Mouse (Mus musculus) heart, adult 9 months (tissue): Measurements from ENCODE around the gene Bpgm.

Source experiments
- DNase-seq, 2 experiments: peaks; one replicate each; pipeline ENCODE4 v3.0.0; 2022; ENCODE audit warnings: low spot score in 2 of 2

Bpgm gene

DNA sequence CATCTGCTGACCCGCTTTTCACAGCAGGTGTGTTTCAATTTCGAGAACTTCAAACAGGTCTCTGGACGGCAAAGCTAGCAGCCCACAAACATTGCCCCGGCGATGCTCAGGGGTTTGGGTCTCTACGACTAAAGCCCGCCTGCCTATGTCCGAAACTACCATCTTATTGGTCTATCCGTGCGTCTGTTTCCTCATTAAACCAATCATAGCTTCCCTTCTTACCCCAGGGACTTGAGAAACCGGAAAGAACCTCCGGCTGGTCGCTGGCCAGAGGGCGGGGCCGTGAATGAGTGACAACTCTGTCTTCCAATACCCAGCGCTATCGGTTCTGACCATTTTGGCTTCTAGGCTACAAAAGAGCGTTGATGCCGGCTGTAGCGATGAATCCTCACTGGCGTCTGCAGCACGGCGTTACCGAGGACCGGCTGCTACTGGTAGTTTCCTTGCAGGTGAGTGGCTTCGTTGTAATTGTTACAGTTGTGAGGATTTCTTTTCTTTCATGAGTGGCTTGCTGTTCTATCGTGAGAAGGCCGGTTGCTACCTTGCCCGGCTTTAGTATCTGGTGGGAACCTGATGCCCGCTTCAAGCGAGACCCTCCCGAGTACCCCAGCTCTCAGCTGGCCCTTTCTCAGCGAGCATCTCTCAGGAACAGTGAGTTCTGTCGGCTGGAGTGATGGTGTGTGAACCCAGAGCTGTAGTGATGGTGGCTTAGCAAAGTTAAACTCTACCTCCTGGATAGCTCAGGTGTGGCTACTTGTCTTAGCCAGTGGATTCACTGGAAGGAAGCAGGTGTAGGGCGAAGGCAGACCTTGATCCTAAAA, at the start of gene Bpgm:
Gene Bpgm (plus strand): TSS at position 234 of the 821 bp plus-strand sequence.
- peak; percentile 99 to 100 for DNase-seq

DNA sequence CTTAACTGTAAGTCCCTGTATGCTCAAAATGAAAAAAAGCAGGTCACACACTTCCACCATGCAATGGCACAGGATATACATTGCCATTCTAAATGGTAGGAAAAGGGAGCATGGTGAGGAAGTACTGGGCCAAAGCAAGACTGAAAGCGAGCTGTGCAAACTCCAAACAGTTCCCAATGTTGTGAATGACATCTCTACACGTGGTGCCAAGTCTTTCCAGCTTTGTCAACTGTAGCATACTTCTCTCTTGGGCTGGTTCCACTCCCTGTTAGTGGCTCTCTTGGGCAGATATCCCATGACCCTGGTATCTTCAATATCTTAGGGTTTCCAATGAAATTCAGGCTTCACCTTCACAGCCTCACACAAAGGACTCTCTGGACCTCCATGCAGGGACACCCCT, 37.0 kb upstream of the Bpgm start:
- DNase-seq = no peak

DNA sequence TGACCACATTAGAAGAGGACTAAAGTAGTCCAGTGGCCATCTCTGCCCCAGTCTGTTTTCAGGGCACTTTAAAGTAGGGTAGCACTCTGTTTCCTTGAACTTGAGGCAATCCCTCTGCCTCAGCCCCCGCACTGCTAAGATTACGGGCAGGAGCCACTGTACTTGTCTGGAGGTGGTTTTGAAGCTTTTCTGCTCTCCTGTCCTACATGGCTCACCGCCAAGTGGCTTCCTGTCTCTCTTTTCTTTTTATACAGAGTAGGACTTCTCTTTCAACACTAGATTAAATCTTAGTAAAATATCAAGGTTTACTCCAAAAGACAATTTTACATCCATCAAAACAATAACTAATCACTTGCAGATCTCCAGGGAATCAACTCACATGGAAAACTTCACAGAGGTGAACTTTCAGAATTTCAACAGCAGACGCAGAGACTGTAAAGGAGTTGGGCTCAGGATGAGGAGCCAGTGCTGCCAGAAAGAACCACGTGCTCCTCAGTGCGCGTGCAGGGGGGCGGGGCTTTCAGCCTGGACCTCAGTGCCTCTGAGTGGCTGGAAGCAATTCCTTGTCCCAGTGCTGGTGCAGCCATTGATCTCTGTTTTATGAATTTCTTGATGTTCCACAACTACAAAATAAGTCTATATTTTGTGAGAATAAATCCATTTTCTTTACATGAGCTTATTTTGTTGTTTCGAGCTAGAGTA, 34.3 kb upstream of the Bpgm start:
- no peak for DNase-seq

DNA sequence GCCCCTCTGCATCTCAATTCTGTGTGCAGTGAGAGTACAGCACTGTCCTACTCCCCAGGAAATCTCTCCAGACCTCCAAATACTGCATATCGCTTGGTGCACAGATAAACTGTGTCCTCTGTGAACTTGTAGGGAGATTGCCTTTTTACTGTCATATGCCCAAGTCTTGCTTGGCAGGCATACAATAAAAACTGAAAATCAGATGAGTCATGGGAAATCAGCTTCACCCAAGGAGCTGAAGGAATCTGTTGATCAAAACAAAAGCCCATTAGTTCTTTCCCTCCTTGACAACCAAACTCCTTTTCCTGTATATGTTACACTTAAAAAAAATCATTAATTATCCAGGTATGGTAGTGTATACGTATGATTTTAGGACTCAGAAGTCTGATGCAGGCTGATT, 32.2 kb upstream of the Bpgm start:
- peak; percentile 12 to 34 for DNase-seq

DNA sequence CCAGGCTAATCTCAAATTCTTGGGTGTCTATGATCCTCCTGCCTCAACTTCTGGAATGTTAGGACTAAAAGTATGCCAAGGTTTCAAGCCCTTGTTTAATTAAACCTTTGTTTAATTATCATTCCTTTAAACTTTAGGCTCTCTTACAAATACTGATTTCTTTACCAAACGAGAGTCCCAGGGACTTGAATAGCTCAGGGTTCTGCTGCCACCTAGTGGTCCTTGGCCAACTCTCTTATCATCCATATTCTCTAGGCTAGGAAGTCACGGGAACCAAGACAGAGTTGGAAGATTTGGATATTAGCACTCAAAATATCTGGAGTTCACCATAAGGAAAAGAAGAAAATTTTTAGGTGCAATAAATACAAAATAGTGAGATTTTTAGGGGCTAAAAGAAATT, 28.0 kb upstream of the Bpgm start:
- DNase-seq = peak; percentile 21 to 60

DNA sequence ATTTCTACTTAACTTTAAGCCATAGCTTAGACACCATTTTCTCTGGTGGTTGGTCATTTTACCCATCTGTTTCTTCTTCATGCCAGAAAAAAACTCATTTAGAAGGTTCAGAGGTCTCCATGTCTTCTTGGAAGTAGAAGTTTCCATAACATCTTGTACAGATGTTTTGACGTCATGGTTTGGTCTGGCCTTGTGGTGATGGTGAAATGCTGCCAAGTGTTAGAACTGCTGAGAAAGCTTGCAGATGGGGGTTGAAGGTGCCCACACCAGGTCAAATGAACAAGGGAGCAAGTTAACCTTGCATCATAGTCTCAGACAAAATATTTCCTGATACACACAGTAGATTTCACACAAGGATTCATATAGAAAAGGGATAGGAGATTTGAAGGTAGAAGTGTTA, 27.3 kb upstream of the Bpgm start:
- DNase-seq = no peak

DNA sequence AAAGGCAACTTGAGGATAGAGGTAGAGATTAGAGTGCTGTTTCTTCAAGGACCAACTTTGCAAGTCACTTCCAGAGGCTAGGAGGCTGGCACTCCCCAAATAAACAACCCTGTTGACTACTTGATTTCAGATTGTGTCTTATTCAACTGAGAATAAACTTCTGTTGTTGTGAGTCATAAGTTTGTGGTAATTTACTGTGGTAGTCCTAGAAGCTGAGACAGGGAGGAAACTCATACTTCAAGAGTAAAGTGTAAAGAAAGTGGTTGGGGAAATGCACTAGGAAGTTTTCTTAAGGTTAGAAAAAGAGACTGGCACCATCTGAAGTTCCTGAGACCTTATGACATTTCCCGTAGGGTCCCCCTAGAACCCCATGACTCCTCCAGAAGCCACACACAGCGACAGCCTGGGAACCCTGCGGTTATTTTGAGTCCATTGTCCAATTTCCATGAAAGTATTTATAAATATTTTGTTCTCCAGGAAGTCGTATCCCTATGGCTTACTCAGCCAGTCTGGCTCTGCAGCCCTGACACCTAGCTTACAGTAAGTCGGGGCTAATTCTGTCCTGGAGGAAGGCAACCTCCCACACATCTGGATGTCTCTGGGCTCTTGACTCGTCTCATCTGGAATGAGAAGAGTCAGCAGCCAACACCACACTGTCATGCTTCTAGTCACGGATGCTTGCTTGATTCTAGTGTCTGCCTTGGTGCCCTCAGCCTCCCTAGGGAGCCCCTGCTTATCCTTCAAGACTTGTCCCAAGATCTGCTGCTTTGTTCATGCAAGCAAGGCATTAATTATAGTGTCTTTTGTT, 22.8 kb upstream of the Bpgm start:
- DNase-seq = no peak

DNA sequence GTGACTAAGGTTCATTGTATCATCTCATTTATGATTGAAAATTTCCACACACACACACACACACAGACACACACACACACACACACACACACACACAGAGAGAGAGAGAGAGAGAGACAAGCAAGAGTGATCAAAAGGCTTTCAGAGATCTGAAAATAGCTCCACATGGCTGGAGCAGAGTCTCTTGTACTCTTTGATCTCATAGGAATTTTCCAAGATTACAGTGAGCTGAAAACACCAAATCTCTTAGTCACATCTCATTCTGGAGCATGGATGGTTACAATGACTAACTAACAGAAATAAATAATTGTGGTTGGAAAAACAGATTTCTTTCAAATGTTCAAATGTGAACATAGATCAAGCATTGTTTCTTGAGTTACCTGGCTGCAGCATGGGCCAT, 16.6 kb upstream of the Bpgm start:
- DNase-seq = no peak

DNA sequence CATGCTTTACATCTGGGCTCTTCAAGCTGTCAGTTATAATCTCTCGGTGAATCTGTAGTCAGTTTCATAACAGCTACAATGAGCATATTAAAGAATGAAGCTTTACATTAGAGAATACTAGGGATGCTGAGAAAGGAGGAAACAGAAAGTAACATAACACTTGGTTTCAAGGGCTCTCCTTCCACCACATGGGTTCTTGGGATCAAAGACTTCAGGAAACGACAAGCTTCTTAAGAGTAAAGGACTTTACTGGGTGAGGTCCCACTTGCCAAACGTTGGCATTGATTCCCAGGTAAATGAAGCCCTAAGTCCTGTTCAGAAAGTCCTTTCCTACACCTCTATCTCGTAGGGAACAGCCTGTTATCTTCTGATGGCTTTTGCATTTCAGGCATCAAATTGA, 15.4 kb upstream of the Bpgm start:
- DNase-seq = no peak

DNA sequence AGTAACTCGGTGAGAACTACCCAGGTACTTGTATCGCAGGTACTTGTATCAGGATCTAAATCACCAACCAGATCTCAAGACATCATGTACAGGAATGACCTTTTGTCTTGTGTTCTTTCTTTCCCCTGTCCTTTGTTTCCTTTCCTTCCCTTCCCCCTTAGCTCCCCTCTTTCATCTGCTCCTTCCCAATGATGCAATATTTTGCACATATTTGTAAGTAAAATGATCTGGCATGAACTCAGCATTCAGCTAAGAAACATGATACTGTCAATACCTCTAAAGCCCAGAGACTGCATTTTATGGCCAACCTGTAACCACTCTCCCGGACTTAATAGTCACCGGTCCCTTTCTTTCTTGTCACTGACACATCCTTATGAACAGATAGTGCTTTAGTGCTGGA, 12.4 kb upstream of the Bpgm start:
- no peak for DNase-seq

DNA sequence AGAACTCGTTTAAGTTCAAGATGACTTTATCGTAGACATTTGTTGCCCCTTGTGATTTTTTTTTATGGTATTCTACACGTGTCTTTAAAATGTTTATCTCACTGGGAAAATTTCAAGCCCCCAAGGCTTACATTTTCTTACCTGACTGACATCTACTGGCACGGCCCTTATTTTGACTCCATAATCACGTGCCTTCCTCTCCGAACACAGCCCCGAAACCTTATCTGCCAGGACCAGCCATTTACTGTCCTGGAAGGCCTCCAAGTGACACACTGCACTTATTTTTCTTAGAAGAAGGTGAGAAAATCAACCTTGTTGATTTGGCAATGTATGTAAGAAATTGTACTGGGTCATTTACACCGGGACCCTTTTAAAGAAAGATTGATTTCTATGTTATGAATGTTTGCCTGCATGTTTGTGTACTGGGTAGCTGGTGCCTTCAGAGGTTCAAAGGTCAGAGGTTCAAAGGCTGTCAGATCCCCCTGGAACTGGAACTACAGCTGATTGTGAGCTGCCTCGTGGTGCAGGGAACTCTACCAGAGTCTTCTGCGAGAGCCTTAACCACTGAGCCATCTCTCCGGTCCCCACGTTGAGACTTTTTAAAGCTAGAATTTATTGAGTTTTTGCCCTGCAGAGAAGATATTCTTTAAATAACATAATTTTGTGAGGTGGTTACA, 4.4 kb upstream of the Bpgm start:
- DNase-seq = no peak

DNA sequence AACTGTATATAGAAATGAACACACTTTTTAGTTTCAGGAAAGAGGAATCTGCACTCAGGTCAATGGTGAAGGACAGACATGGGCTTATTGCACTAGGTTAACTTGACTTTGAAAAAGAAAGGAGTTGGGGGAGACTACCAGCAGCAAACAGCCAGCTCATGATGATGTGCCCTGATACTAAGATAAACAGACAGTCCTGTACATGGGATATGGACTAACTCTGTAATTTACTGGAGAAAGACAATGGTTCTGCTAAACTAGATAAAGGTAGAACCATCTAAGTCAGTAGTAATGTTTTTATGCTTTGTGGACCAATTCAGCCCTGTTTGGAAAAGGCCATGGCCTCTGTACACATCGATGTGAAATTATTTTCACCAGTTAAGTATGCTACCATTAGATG, 2.7 kb upstream of the Bpgm start:
- DNase-seq = no peak

DNA sequence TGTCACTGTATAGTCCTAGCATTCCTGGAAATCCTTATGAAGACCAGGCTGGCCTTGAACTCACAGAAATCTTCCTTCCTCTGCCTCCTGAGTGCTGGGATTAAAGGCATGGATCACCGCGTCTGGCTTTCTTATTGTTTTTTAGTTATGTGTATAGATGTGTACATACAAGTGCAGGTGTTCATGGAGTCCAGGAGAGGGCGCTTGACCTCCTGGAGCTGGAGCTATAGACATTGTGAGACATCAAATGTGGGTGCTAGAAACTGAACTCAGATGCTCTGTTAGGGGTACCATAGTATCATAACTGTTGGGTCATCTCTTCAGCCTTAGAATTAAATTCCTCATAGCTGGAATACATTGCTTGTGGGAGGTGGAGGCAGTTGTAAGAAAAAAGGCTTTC, 2.0 kb upstream of the Bpgm start:
- DNase-seq = no peak

DNA sequence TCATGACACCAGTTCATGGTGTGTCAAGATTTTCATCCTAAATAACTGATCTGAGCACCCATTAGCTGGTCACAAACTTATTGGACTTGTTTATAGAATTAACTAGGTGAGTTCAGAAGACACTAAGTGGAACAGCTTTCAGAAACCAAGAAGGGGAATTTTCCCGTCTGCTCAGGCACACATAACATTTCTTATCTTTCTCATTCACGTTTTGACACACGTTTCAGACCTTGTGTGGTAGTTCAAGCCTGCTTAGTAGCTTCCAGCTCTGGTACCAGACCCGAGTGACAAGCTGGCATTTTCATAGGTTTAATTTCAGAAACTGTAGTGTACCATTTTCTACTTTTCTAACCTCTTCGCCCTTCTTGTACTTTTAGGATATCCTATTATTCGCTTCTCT, 616 bp upstream of the Bpgm start:
- DNase-seq = no peak

DNA sequence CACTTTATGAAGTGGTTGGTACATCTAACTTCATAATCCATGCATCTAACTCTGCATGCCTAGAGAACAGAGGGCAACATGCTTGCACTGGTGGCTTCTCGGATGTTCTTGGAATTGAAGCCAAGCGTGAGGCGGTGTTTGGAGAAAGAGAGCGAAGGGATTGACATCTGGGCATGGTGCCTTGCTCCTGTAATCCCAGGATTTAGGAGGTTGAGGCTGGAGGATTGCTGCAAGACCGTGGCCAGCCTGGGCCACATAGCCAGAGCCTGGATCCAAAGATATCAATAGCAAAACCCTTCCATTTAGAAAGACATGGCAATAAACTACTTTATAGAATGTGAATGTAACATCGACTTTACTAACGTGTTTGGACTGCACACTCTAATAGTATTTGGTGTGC, 2.0 kb downstream of the Bpgm start:
- DNase-seq = no peak

DNA sequence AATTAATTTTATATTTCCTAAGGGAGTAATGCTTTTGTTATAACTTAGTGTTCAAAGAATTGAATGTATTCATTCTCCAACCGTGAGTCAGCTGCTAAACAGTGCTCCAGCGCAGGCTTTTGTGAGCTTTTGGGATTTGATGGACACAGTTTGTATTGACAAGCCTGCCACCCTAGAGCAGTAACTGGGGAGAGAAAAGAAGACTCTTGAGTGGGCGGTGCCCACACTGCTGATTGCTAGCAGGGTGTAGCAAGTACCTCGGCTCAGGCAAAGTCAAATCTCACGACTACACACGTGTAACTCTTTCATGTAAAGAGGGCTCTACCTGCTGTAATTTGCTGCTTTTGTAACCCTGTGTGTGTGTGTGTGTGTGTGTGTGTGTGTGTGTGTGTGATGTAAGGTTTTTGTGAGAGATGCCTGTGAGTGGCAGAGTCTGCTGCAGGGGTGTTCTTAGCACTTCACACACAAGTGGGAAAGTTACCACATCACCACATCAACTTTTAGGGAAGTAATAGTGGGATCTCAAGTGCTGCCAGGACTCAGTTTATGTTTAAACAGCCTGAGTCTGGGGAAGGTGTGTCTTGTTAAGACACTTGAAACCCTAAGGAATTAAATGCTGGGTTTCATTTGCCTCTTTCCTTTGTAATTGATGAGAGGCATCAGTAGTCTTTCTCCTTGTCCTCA, 2.8 kb downstream of the Bpgm start:
- no peak for DNase-seq

DNA sequence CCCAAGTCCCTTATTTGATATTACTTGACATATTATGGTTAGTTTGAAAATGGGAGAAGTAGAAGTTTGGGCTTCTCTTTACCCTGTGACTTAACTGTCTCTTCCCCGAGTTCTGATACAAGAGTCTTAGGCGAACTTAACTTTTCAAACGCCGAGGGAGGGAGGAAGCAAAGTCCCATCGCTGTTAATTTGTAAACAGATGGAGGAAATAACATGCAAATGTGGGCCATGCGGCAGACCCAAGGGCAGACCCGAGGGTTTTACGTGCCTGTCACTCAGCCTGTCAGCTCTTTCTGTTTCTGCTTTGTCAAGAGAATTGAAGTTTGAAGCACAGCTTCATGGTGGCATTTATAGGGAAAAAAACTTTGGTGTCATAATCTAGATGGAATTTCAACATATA, 3.5 kb downstream of the Bpgm start:
- no peak for DNase-seq

DNA sequence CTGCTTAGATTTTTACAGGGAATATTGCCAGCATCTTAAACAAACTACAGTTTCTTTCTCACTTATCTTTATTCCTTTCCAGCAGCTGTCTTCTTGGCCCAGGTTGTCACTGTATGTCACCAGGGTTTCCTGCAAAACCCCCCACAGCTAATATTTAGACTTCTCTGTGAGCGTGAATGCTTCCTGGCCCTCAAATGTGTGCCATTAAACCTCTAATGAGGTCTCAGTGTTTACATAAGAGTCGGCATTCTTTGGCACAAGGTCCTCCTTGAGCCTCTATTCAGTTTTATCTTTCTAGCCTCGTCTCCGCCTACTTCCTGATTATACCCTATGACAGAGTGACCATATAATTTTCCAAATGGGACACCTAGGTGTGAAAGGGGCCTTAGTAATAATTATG, 4.7 kb downstream of the Bpgm start:
- DNase-seq = no peak

DNA sequence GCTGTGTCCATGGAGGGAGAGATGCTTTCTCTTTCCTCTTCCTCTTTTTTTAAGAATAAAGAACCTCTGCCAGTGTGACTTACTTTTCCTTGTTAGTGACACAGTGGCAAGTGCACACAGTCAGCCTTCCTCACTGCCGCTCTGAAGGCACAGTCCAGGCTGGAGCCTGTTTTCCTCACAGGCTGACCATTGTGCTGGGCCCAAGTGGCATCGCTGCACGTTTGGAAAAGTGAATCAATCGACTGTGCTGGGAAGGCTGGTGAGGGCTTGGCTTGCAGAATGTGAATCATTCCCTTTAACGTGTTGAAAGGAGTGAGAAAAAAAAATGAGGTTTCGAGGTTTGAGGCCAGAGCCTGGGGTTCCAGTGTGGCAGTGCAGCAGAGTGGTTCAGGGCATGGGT, 5.3 kb downstream of the Bpgm start:
- DNase-seq = no peak

DNA sequence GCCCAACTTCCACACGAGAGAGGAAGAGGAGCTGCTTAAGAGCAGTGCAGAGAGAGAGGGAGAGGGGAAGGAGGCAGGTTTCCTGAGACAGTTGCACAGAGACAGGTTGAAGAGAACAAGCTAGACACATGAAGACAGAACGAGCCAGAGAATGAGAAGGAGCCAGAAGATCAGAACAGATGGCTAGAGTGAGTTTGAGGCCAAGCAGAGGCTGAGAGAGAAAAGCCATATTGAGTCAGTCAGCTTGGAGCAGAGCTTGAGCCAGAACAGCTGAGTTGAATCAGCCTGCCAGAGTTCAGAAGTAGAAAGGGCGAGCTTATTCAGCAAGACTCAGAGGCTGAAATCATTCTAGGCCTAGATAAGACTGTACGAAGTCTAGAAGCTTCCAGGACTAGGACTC, 6.8 kb downstream of the Bpgm start:
- peak; percentile 32 to 44 for DNase-seq

DNA sequence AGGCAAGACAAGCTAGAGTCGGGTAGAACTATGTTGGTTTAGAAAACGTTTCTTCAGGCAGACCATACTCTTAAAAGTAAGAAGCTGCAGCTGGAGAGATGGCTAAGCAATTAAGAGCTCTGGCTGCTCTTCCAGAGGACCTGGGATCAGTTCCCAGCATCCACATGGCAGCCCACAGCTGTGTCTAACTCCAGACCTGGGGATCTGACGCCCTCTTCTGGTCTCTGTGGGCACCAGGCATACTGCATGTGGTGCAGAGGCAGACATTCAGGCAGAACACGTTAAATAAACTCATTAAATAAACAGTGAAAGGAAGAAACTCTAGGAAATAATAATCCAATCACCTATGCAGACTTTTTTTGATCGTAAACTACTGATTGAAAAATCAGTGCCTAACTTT, 7.4 kb downstream of the Bpgm start:
- DNase-seq = no peak

DNA sequence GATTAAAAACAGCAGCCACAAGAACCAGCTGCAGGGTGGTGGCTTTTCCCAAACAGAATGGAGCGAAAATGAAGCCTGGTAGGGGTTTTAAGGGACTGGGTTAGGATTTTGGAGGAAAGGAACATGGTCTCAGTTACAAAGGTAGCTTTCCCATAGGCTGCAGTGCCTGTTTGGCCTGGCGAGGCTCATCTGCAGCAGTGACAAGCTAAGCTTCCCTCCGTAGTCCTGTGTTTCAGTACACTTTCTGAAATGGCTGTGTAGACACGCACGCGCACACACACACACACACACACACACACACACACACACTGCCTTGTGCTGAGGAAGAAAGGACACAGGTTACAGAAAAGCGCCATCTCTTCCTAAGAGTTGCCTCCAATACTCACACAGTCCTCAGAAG, 7.8 kb downstream of the Bpgm start:
- no peak for DNase-seq
